Mouse (Mus musculus) adrenal gland, postnatal 36 days (tissue): ENCODE measurements at regions not wholly inside any gene's neighbourhood (a gene's known extent, or its start where the extent isn't known, plus 50 kb on each side); places are given as distances from the start of the nearest gene placed in this dataset.
A peak's percentile ranks its signal among the peaks of the same experiment; 100 is the strongest.

Experiments
- DNase-seq, 2 experiments: peaks; one replicate each; pipeline ENCODE4 v3.0.0; 2021; ENCODE audit warnings: mixed read lengths in 1 of 2

GRCm38 (mm10) chr7:52399513-52399912, 384.0 kb upstream of the 1700015G11Rik start:
- DNase-seq, result no peak

GRCm38 (mm10) chr7:52391793-52392192, 376.3 kb upstream of the 1700015G11Rik start:
- peak; percentile 12 to 72 for DNase-seq
